Mouse (Mus musculus) hindbrain, embryonic 11.5 days (tissue): ENCODE measurements around the gene Ranbp6. TPM values are rescaled to one million over a fixed set of nuclear protein-coding genes. Genes with fewer than 3 reads are reported as not detected.

Experiments
- ATAC-seq: fragments of 200-750 bp; cut with Nextera tagmentation; 2 replicates; pipeline ENCODE4 v1.8.0; 2017; ENCODE audit warnings: mild to moderate bottlenecking, moderate TSS enrichment, moderate library complexity; ENCODE audit not compliant: low FRiP score
- DNase-seq: peaks from one replicate; pipeline ENCODE4 v3.0.0-alpha.2; 2015; ENCODE audit warnings: low spot score
- H3K27ac ChIP-seq: fragments of 300-500 bp; sonication (generic); 2 replicates; pipeline ENCODE4 v1.5.1; 2014; ENCODE audit warnings: mild to moderate bottlenecking, low read depth, low read length
- H3K27me3 ChIP-seq: fragments of 300-500 bp; sonication (generic); 2 replicates; pipeline ENCODE4 v1.6.1; 2014; ENCODE audit warnings: mild to moderate bottlenecking, low read length, moderate library complexity, mixed read lengths; ENCODE audit not compliant: control insufficient read depth, insufficient read depth
- H3K36me3 ChIP-seq: fragments of 300-500 bp; sonication (generic); 2 replicates; pipeline ENCODE4 v1.6.1; 2014; ENCODE audit warnings: mild to moderate bottlenecking, low read length, moderate library complexity, mixed read lengths; ENCODE audit not compliant: control insufficient read depth, insufficient read depth
- H3K4me1 ChIP-seq: fragments of 300-500 bp; sonication (generic); replicated peaks from 2 replicates; pipeline ENCODE4 v1.6.1; 2014; ENCODE audit warnings: low read length, mixed read lengths; ENCODE audit not compliant: control insufficient read depth, insufficient read depth
- H3K4me2 ChIP-seq: fragments of 300-500 bp; sonication (generic); replicated peaks from 2 replicates; pipeline ENCODE4 v1.6.1; 2014; ENCODE audit warnings: mild to moderate bottlenecking, low read depth, low read length
- H3K4me3 ChIP-seq: fragments of 300-500 bp; sonication (generic); 2 replicates; pipeline ENCODE4 v1.5.1; 2014; ENCODE audit warnings: low read depth, low read length
- H3K9ac ChIP-seq: fragments of 300-500 bp; sonication (generic); 2 replicates; pipeline ENCODE4 v1.6.1; 2014; ENCODE audit warnings: low read depth, low read length
- H3K9me3 ChIP-seq: fragments of 300-500 bp; sonication (generic); 2 replicates; pipeline ENCODE4 v1.6.1; 2016; ENCODE audit warnings: low read length; ENCODE audit not compliant: control insufficient read depth
- whole genome bisulfite sequencing: fragments of 180-500 bp; shearing (Covaris S2); extraction: QIAGEN DNeasy Blood & Tissue Kit; methylation state at CpG from one replicate; pipeline ENCODE4 v1.1.7; 2014; 5-methylcytosine and 5-hydroxymethylcytosine counted together
- polyA plus RNA-seq: library from polyadenylated mRNA; unstranded; fragments of >200 nt; fragmentation: Nextera tagmentation; extraction: Ambion mirVana; gene quantifications from 2 replicates; pipeline ENCODE4 v1.2.1, GENCODE M21; 2014

The Ranbp6 gene
- polyA plus RNA-seq, 1 experiment from 2014 or later, result 41.1 TPM

GRCm38 (mm10) chr19:29842973-29843372, 30.2 kb upstream of the Ranbp6 start:
- H3K4me1 ChIP-seq, result no peaks in the 10 kb centered on the region
- 85% methylated on average over 8 of the region's 8 CpGs for WGBS
- H3K27ac ChIP-seq, result no peak overlapping the region
- H3K36me3 ChIP-seq, result no peaks in the 10 kb centered on the region
- H3K4me3 ChIP-seq, result no peak overlapping the region
- H3K27me3 ChIP-seq, result no peaks in the 10 kb centered on the region
- H3K9me3 ChIP-seq, result no peaks in the 10 kb centered on the region
- no peak for DNase-seq
- no peak overlapping the region for H3K4me2 ChIP-seq
- ATAC-seq, result no peak
- H3K9ac ChIP-seq, result no peak overlapping the region

DNA sequence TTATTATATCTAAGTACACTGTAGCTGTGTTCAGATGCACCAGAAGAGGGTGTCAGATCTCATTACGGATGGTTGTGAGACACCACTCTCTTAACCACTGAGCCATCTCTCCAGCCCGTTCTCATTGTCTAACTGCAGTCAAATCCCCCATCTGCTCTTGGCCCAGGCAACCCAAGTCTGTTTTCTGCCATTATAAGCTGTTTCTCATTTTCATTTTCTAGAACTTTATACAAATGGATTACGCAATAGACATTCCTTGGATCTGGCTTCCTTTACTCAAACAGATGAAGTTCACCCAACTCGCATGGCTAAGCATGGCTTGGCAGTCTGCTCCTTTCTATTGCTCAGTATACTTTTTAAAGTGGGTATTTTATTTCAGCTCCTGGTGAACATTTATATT, 27.9 kb upstream of the Ranbp6 start:
- H3K9ac ChIP-seq, result no peak overlapping the region
- H3K36me3 ChIP-seq, result no peaks in the 10 kb centered on the region
- no peak overlapping the region for H3K4me2 ChIP-seq
- no peaks in the 10 kb centered on the region for H3K9me3 ChIP-seq
- H3K27ac ChIP-seq, result no peak overlapping the region
- 97% methylated on average over 4 of the region's 4 CpGs for WGBS
- H3K27me3 ChIP-seq, result no peaks in the 10 kb centered on the region
- ATAC-seq (no peak), DNase-seq (no peak)
- no peaks in the 10 kb centered on the region for H3K4me1 ChIP-seq
- no peak overlapping the region for H3K4me3 ChIP-seq

DNA sequence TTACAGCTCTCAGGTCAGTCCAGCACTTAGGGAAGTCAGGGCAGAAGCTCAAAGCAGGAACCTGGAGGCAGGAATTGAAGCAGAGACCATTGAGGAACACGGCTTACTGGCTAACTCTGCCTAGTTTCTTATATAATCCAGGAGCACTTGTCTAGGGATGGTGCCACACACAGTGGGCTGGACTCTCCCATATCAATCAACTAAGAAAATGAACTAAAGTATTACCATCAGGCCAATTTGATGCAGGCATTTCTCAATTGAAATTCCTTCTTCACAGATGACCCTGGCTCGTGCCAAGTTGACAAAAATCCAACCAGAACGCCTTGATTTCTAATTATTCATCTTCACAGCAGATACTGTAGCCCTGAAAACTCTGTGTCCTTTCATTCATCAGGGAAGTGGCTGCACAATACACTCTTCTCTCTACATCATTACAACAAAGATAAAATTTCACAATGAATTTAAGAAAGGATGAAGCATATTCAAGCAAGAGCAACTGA, 25.9 kb upstream of the Ranbp6 start:
- 83% methylated on average over 3 of the region's 3 CpGs for WGBS
- Histone ChIP-seq H3K27me3 (no peaks in the 10 kb centered on the region), H3K4me2 (no peak overlapping the region), H3K9me3 (no peaks in the 10 kb centered on the region), H3K4me3 (no peak overlapping the region), H3K9ac (no peak overlapping the region), H3K4me1 (no peaks in the 10 kb centered on the region), H3K36me3 (no peaks in the 10 kb centered on the region), H3K27ac (no peak overlapping the region)
- no peak for ATAC-seq
- DNase-seq, result no peak

DNA sequence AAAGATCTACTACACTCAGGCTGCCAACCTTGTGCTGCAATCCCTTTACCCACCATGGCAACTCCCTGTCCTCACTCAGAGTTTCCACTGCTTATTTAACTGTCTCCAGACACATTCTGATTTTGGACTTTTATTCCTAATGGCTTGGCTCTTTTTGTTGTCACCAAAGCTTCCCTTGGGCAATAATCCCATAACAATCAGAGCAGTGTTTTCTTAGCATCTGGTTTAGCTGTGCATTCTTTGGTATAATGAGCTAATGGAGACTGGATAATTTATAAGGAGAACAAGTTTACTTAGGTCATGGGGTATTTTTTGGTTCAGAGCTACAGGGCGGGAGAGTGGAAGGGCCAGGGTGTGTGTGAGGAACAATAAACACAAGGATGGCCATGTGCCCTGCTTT, 25.4 kb upstream of the Ranbp6 start:
- Histone ChIP-seq H3K9me3 (no peaks in the 10 kb centered on the region), H3K9ac (no peak overlapping the region), H3K4me1 (no peaks in the 10 kb centered on the region), H3K27me3 (no peaks in the 10 kb centered on the region), H3K4me3 (no peak overlapping the region), H3K4me2 (no peak overlapping the region), H3K36me3 (no peaks in the 10 kb centered on the region), H3K27ac (no peak overlapping the region)
- WGBS, result 88% methylated on average over 1 of the region's 1 CpGs
- ATAC-seq (no peak), DNase-seq (no peak)

- H3K4me3 ChIP-seq, result no peak overlapping the region
- DNase-seq (no peak), ATAC-seq (no peak)
- H3K27ac ChIP-seq, result no peak overlapping the region
- H3K27me3 ChIP-seq, result no peaks in the 10 kb centered on the region
- H3K9me3 ChIP-seq, result no peaks in the 10 kb centered on the region
- no peaks in the 10 kb centered on the region for H3K4me1 ChIP-seq
- no peak overlapping the region for H3K4me2 ChIP-seq
- 66% methylated on average over 3 of the region's 3 CpGs for WGBS
- H3K36me3 ChIP-seq, result no peaks in the 10 kb centered on the region
- H3K9ac ChIP-seq, result no peak overlapping the region
Measured at GRCm38 (mm10) chr19:29835364-29836034, 22.7 kb upstream of the Ranbp6 start.

DNA sequence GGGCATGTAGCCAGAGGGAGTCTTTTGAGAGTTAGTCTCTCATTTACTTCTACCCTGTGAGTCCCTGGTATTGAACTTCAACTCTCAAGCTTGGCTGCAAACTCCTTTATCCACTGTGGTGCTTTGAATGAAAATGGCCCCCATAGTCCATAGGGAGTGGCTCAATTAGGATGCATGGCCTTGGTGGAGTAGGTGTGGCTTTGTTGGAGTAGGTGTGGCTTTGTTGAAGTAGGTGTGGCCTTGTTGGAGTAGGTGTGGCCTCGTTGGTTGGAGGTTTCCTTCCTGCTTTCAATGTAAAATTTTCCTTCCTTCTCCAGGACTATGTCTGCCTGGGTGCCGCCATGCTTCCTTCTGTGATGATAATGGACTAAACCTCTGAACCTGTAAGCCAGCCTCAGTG, 18.1 kb upstream of the Ranbp6 start:
- H3K9ac ChIP-seq, result no peak overlapping the region
- no peak for ATAC-seq
- DNase-seq, result no peak
- H3K4me2 ChIP-seq, result no peak overlapping the region
- no peaks in the 10 kb centered on the region for H3K36me3 ChIP-seq
- H3K4me3 ChIP-seq, result no peak overlapping the region
- H3K27me3 ChIP-seq, result no peaks in the 10 kb centered on the region
- H3K9me3 ChIP-seq, result no peaks in the 10 kb centered on the region
- H3K27ac ChIP-seq, result no peak overlapping the region
- H3K4me1 ChIP-seq, result no peaks in the 10 kb centered on the region
- WGBS, result 85% methylated on average over 2 of the region's 2 CpGs

DNA sequence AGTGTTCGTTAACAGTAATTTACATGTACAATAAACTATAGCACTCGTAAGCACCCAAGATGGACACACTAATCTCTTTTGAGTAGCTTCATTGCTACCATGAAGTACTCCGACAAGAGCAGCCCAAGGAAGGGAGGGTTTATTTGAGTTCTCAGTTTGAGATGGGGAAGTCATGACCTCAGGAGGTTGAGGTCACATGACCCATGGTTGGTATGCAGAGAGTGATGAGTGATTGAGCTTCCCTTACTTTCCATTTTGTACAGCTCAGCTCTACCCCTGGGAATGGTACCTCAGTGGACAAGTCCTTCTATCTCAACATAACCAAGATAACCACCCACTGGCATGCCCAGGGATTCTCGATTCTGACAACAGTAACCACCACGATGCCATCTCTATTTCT, 15.8 kb upstream of the Ranbp6 start:
- no peaks in the 10 kb centered on the region for H3K36me3 ChIP-seq
- H3K9ac ChIP-seq, result no peak overlapping the region
- H3K4me3 ChIP-seq, result no peak overlapping the region
- H3K9me3 ChIP-seq, result no peaks in the 10 kb centered on the region
- H3K4me1 ChIP-seq, result no peaks in the 10 kb centered on the region
- no peak overlapping the region for H3K27ac ChIP-seq
- whole genome bisulfite sequencing, result 74% methylated on average over 5 of the region's 5 CpGs
- ATAC-seq, result no peak
- no peaks in the 10 kb centered on the region for H3K27me3 ChIP-seq
- no peak overlapping the region for H3K4me2 ChIP-seq
- no peak for DNase-seq

GRCm38 (mm10) chr19:29826686-29827085, 13.9 kb upstream of the Ranbp6 start:
- Histone ChIP-seq H3K4me3 (no peak overlapping the region), H3K9ac (no peak overlapping the region), H3K36me3 (no peaks in the 10 kb centered on the region), H3K4me2 (no peak overlapping the region), H3K4me1 (no peaks in the 10 kb centered on the region), H3K27ac (no peak overlapping the region), H3K27me3 (no peaks in the 10 kb centered on the region), H3K9me3 (no peaks in the 10 kb centered on the region)
- ATAC-seq (no peak), DNase-seq (peak; percentile 28)
- WGBS, result 80% methylated on average over 1 of the region's 1 CpGs

DNA sequence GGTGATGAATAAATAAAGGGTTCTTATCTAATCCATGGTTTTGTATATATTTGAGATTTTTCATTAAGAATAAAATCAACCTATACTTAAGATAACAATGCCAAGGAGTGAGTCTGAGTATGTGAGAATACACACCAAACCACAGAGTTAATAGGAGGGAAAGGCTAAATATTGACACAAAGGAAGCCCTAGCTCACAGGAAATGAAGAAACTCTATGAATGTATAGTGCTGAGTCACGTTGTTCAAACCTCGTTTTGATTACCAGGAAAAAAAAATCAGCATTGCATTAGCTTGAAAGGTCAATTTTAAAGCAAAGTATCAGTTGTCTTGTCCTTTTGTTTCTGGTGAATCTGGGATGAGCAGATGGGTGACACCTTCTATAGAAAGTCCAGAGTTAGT, 12.2 kb upstream of the Ranbp6 start:
- no peaks in the 10 kb centered on the region for H3K4me1 ChIP-seq
- no peak for ATAC-seq

More for the DNA sequence above, 12.2 kb upstream of the Ranbp6 start:
- Histone ChIP-seq H3K36me3 (no peaks in the 10 kb centered on the region), H3K27me3 (no peaks in the 10 kb centered on the region), H3K4me2 (no peak overlapping the region), H3K9ac (no peak overlapping the region), H3K27ac (no peak overlapping the region), H3K4me3 (no peak overlapping the region), H3K9me3 (no peaks in the 10 kb centered on the region)
- WGBS, result 72% methylated on average over 2 of the region's 2 CpGs
- no peak for DNase-seq
